In the genomic region with DNA sequence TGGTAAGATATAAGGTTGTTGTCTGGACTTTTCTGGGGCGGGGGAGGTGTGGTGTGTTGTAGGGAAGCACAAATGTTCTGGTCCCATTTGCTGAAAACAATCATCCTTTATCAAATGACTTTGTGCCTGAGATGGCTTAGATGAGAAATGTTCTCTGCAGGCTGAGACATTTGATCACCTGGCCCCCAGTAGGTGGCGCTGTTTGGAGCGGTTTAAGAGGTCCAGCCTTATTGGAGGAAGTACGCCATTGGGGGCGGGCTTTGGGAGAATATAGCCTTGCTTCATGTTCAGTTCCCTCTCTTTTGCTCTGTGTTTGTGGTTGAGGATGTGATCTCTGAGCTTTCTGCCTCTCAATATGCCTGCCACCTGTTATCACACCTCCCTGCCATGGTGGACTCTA, we compare ENCODE assay signal across 10 mouse cellular contexts. TPM values are rescaled to one million over a fixed set of nuclear protein-coding genes. Genes with fewer than 3 reads are reported as not detected.
DNase-seq lines count a peak whose midpoint lies in the region; ATAC-seq and TF ChIP-seq lines count a peak whose summit lies in the region.
"Had no signal": no experiment of that assay in that cellular context is flagged by ENCODE, and none has a peak within 500 bp of the region (broad histone marks: within the 10 kb centered on the region; RNA-seq: fewer than 3 reads in every experiment).

No protein-coding gene starts in this region.

- no peak overlapping the region for H3K27ac ChIP-seq in liver, embryonic 12.5 days
- H3K27ac ChIP-seq in embryonic facial prominence, embryonic 10.5 days (replicated peaks), result no peak overlapping the region
- no peak overlapping the region for H3K27ac ChIP-seq in thymus, adult 2 months (ENCODE audit: control insufficient read depth, insufficient read depth, low read length)
- H3K27ac ChIP-seq in hindbrain, embryonic 16.5 days (ENCODE audit: low read depth, low read length), result no peak overlapping the region
- H3K27ac ChIP-seq: neural tube, embryonic 13.5 days had no signal

- H3K4me3 ChIP-seq in liver, embryonic 12.5 days, result no peak overlapping the region
- no peak overlapping the region for H3K4me3 ChIP-seq in embryonic facial prominence, embryonic 10.5 days
- no peak overlapping the region for H3K4me3 ChIP-seq in thymus, adult 2 months (ENCODE audit: control insufficient read depth, insufficient read depth, low read length)
- no peak overlapping the region for H3K4me3 ChIP-seq in hindbrain, embryonic 16.5 days (ENCODE audit: low read length)
- H3K4me3 ChIP-seq: neural tube, embryonic 13.5 days had no signal

- TF ChIP-seq POLR2A in thymus, adult 2 months (IDR thresholded peaks at IDR 0.05; ENCODE audit: control insufficient read depth, extremely low read depth, insufficient read depth, low read length, poor library complexity), result no peak

- H3K9me3 ChIP-seq in liver, embryonic 12.5 days (replicated peaks), result no peaks in the 10 kb centered on the region
- no peaks in the 10 kb centered on the region for H3K9me3 ChIP-seq in embryonic facial prominence, embryonic 10.5 days
- no peaks in the 10 kb centered on the region for H3K9me3 ChIP-seq in hindbrain, embryonic 16.5 days (ENCODE audit: control insufficient read depth, low read length)
- H3K9me3 ChIP-seq: neural tube, embryonic 13.5 days had no signal

- TF ChIP-seq CTCF in thymus, adult 2 months (IDR thresholded peaks at IDR 0.05; ENCODE audit: borderline replicate concordance, control insufficient read depth, extremely low read depth, insufficient read depth, low read length, poor library complexity), result no peak

- no peak for ATAC-seq in liver, embryonic 12.5 days
- ATAC-seq in frontal cortex, adult (ENCODE audit: low TSS enrichment), result no peak
- ATAC-seq in hindbrain, embryonic 16.5 days, result no peak

- no peaks in the 10 kb centered on the region for H3K4me1 ChIP-seq in liver, embryonic 12.5 days
- H3K4me1 ChIP-seq in embryonic facial prominence, embryonic 10.5 days, result peaks cover 4% of the 10 kb centered on the region; the same call in 1 of the 2 replicates
- no peaks in the 10 kb centered on the region for H3K4me1 ChIP-seq in thymus, adult 2 months (replicated peaks; ENCODE audit: control insufficient read depth, insufficient read depth, low read length)
- H3K4me1 ChIP-seq in hindbrain, embryonic 16.5 days (ENCODE audit: control insufficient read depth, insufficient read depth, low read depth, low read length), result no peaks in the 10 kb centered on the region
- H3K4me1 ChIP-seq: neural tube, embryonic 13.5 days had no signal

- no peaks in the 10 kb centered on the region for H3K36me3 ChIP-seq in liver, embryonic 12.5 days
- H3K36me3 ChIP-seq in embryonic facial prominence, embryonic 10.5 days (replicated peaks), result no peaks in the 10 kb centered on the region
- H3K36me3 ChIP-seq in thymus, adult 2 months (ENCODE audit: control insufficient read depth, insufficient read depth, low read length), result no peaks in the 10 kb centered on the region
- H3K36me3 ChIP-seq in hindbrain, embryonic 16.5 days (ENCODE audit: control insufficient read depth, insufficient read depth, low read length), result no peaks in the 10 kb centered on the region
- H3K36me3 ChIP-seq: neural tube, embryonic 13.5 days had no signal

- no peak overlapping the region for H3K4me2 ChIP-seq in liver, embryonic 12.5 days
- H3K4me2 ChIP-seq in hindbrain, embryonic 16.5 days (ENCODE audit: low read length), result no peak overlapping the region
- H3K4me2 ChIP-seq: neural tube, embryonic 13.5 days had no signal

- H3K9ac ChIP-seq in liver, embryonic 12.5 days, result no peak overlapping the region
- no peak overlapping the region for H3K9ac ChIP-seq in hindbrain, embryonic 16.5 days (ENCODE audit: low read depth, low read length)
- H3K9ac ChIP-seq: neural tube, embryonic 13.5 days had no signal

- 39% methylated on average over 5 of the region's 5 CpGs for WGBS in liver, embryonic 12.5 days (ENCODE audit: insufficient replicate concordance)
- 53% methylated on average over 5 of the region's 5 CpGs for WGBS in embryonic facial prominence, embryonic 10.5 days
- WGBS in thymus, adult 2 months, result 58% methylated on average over 5 of the region's 5 CpGs
- WGBS in hindbrain, embryonic 16.5 days, result 53% methylated on average over 5 of the region's 5 CpGs

- no peaks in the 10 kb centered on the region for H3K27me3 ChIP-seq in liver, embryonic 12.5 days (replicated peaks)
- no peaks in the 10 kb centered on the region for H3K27me3 ChIP-seq in embryonic facial prominence, embryonic 10.5 days (replicated peaks; ENCODE audit: low read depth, poor library complexity, severe bottlenecking)
- H3K27me3 ChIP-seq in thymus, adult 2 months (ENCODE audit: control insufficient read depth, insufficient read depth, low read length), result no peaks in the 10 kb centered on the region
- no peaks in the 10 kb centered on the region for H3K27me3 ChIP-seq in hindbrain, embryonic 16.5 days (replicated peaks; ENCODE audit: control insufficient read depth, insufficient read depth, low read length)
- H3K27me3 ChIP-seq: neural tube, embryonic 13.5 days had no signal

- peak; percentile 30 for DNase-seq in liver
- DNase-seq in adrenal gland, postnatal 14 days, result peak; percentile 65
- peak; percentile 53 for DNase-seq in embryonic facial prominence, embryonic 10.5 days (ENCODE audit: low spot score)
- DNase-seq in thymus, adult 2 months, result peak; percentile 31

RNA-seq across cellular contexts. Expression of a gene that starts 44.2 kb away (rescaled TPM):
- not detected in 2 replicates for polyA plus RNA-seq in liver, embryonic 12.5 days (2016; fragmentation: Nextera tagmentation; extraction: Ambion mirVana)
- total RNA-seq in adrenal gland, postnatal 14 days (2021), result not detected in 2 replicates
- not detected in 2 replicates for polyA plus RNA-seq in embryonic facial prominence, embryonic 10.5 days (2016; fragmentation: Nextera tagmentation; extraction: Ambion mirVana)
- polyA plus RNA-seq in thymus, adult 2 months (2012; rRNA removed), result not detected in 2 replicates
- polyA plus RNA-seq in hindbrain, embryonic 16.5 days (2015; fragmentation: Nextera tagmentation; extraction: Ambion mirVana), result not detected in 2 replicates
- total RNA-seq: left cerebral cortex, postnatal 10 days had no signal
- polyA plus RNA-seq: embryonic facial prominence, embryonic 14.5 days; neural tube, embryonic 13.5 days had no signal
